Mouse (Mus musculus): ENCODE results near the gene Rbm4.
"Not testable (repeated sequence)": the region's sequence is repeated elsewhere in the genome, so short reads cannot be mapped to it uniquely, and the experiment has no call there.

The Rbm4 gene

GRCm38 (mm10) chr19:4793831-4794422, at the start of gene Rbm4:
Gene Rbm4 (minus strand): TSS chr19:4793901.
- in situ Hi-C loops (cut with MboI; ENCODE audit: unreplicated experiment in 2 of 2): no loop called here

- in situ Hi-C loops (cut with MboI; ENCODE audit: unreplicated experiment in 2 of 2): loop anchor here in 1 of 2 experiments (10.0 kb wide), 1 partner anchor 208 kb away; no protein-coding TSS in a partner anchor
Measured at GRCm38 (mm10) chr19:4842611-4843010, 48.9 kb upstream of the Rbm4 start.

- in situ Hi-C loops (cut with MboI; ENCODE audit: unreplicated experiment in 2 of 2): loop anchor here in 1 of 2 experiments (10.0 kb wide), 1 partner anchor 206 kb away; no protein-coding TSS in a partner anchor
Measured at GRCm38 (mm10) chr19:4840848-4841247, 47.1 kb upstream of the Rbm4 start.

GRCm38 (mm10) chr19:4839149-4839548, 45.4 kb upstream of the Rbm4 start, which contains the start of the genes Ccs and Ccdc87:
Gene Ccs (minus strand): TSS chr19:4839332.
Gene Ccdc87 (plus strand): TSS chr19:4839366.
- in situ Hi-C loops (cut with MboI; ENCODE audit: unreplicated experiment in 2 of 2): no loop called here

GRCm38 (mm10) chr19:4838526-4839140, 44.9 kb upstream of the Rbm4 start:
- in situ Hi-C loops (cut with MboI; ENCODE audit: unreplicated experiment in 2 of 2): no loop called here

GRCm38 (mm10) chr19:4837049-4837448, 43.3 kb upstream of the Rbm4 start:
- in situ Hi-C loops (cut with MboI; ENCODE audit: unreplicated experiment in 2 of 2): no loop called here

- in situ Hi-C loops (cut with MboI; ENCODE audit: unreplicated experiment in 2 of 2): no loop called here
Measured at GRCm38 (mm10) chr19:4836096-4836495, 42.4 kb upstream of the Rbm4 start.

- in situ Hi-C loops (cut with MboI; ENCODE audit: unreplicated experiment in 2 of 2): no loop called here
Measured at GRCm38 (mm10) chr19:4833977-4834376, 40.3 kb upstream of the Rbm4 start.

- in situ Hi-C loops (cut with MboI; ENCODE audit: unreplicated experiment in 2 of 2): no loop called here
Measured at GRCm38 (mm10) chr19:4829156-4829555, 35.5 kb upstream of the Rbm4 start.

GRCm38 (mm10) chr19:4828444-4829114, 34.9 kb upstream of the Rbm4 start:
- in situ Hi-C loops (cut with MboI; ENCODE audit: unreplicated experiment in 2 of 2): no loop called here

- in situ Hi-C loops (cut with MboI; ENCODE audit: unreplicated experiment in 2 of 2): no loop called here
Measured at GRCm38 (mm10) chr19:4820678-4821303, 27.1 kb upstream of the Rbm4 start.

- in situ Hi-C loops (cut with MboI; ENCODE audit: unreplicated experiment in 2 of 2): no loop called here
Measured at GRCm38 (mm10) chr19:4817182-4817835, 23.6 kb upstream of the Rbm4 start.

GRCm38 (mm10) chr19:4813015-4813414, 19.3 kb upstream of the Rbm4 start:
- in situ Hi-C loops (cut with MboI; ENCODE audit: unreplicated experiment in 2 of 2): no loop called here

GRCm38 (mm10) chr19:4812334-4812949, 18.7 kb upstream of the Rbm4 start:
- in situ Hi-C loops (cut with MboI; ENCODE audit: unreplicated experiment in 2 of 2): not testable (repeated sequence)

GRCm38 (mm10) chr19:4811909-4812242, 18.2 kb upstream of the Rbm4 start:
- in situ Hi-C loops (cut with MboI; ENCODE audit: unreplicated experiment in 2 of 2): no loop called here

GRCm38 (mm10) chr19:4811063-4811908, 17.6 kb upstream of the Rbm4 start, which contains the start of the genes Gm21992 and Rbm14:
Gene Gm21992 (minus strand): TSS chr19:4811612.
Gene Rbm14 (minus strand): TSS chr19:4811634.
- in situ Hi-C loops (cut with MboI; ENCODE audit: unreplicated experiment in 2 of 2): no loop called here

GRCm38 (mm10) chr19:4810746-4811062, 17.0 kb upstream of the Rbm4 start:
- in situ Hi-C loops (cut with MboI; ENCODE audit: unreplicated experiment in 2 of 2): no loop called here

GRCm38 (mm10) chr19:4810309-4810708, 16.6 kb upstream of the Rbm4 start:
- in situ Hi-C loops (cut with MboI; ENCODE audit: unreplicated experiment in 2 of 2): no loop called here

- in situ Hi-C loops (cut with MboI; ENCODE audit: unreplicated experiment in 2 of 2): no loop called here
Measured at GRCm38 (mm10) chr19:4803283-4803682, 9.6 kb upstream of the Rbm4 start.

GRCm38 (mm10) chr19:4802691-4803091, 9.0 kb upstream of the Rbm4 start:
- in situ Hi-C loops (cut with MboI; ENCODE audit: unreplicated experiment in 2 of 2): no loop called here
